Mouse (Mus musculus): ENCODE results near the gene Thrsp. TPM values are rescaled to one million over a fixed set of nuclear protein-coding genes. Genes with fewer than 3 reads are reported as not detected.

The Thrsp gene
- polyA plus RNA-seq, 1 experiment from 2014 or later: 1.0 TPM

- 0 out of 2 replicates have a peak, but pooled peaks cover under 1% of the 10 kb centered on the region for H3K4me1 ChIP-seq (ENCODE audit: control insufficient read depth, insufficient read depth, low read length)
- peak; percentile 64; the same call in 1 of the 2 replicates for ATAC-seq (ENCODE audit: insufficient number of reproducible peaks, insufficient read depth, low FRiP score, low read depth)
- WGBS: 8% methylated on average over 12 of the region's 12 CpGs
Observed at GRCm38 (mm10) chr7:97424621-97425245, 7.2 kb upstream of the Thrsp start.

GRCm38 (mm10) chr7:97423754-97424153, 6.2 kb upstream of the Thrsp start:
- WGBS: 49% methylated on average over 5 of the region's 5 CpGs
- no peak for ATAC-seq (ENCODE audit: insufficient number of reproducible peaks, insufficient read depth, low FRiP score, low read depth)

More at GRCm38 (mm10) chr7:97424621-97425245, 7.2 kb upstream of the Thrsp start:
- H3K9ac ChIP-seq (replicated peaks; ENCODE audit: low read depth, low read length): no peak overlapping the region
- H3K27ac ChIP-seq (ENCODE audit: low read length): no peak overlapping the region
- H3K9me3 ChIP-seq (ENCODE audit: control insufficient read depth, low read depth, low read length): no peaks in the 10 kb centered on the region
- H3K36me3 ChIP-seq (ENCODE audit: control insufficient read depth, insufficient read depth, low read length): no peaks in the 10 kb centered on the region
- H3K4me2 ChIP-seq (replicated peaks; ENCODE audit: low read depth, low read length): no peak overlapping the region
- no peak overlapping the region for H3K4me3 ChIP-seq (ENCODE audit: low read depth, low read length)
- no peaks in the 10 kb centered on the region for H3K27me3 ChIP-seq (ENCODE audit: control insufficient read depth, insufficient read depth, low read length)

GRCm38 (mm10) chr7:97420958-97421651, 3.6 kb upstream of the Thrsp start:
- Histone ChIP-seq H3K27ac (ENCODE audit: low read length) (no peak overlapping the region), H3K27me3 (ENCODE audit: control insufficient read depth, insufficient read depth, low read length) (no peaks in the 10 kb centered on the region), H3K36me3 (ENCODE audit: control insufficient read depth, insufficient read depth, low read length) (no peaks in the 10 kb centered on the region), H3K4me2 (replicated peaks; ENCODE audit: low read depth, low read length) (no peak overlapping the region), H3K9me3 (ENCODE audit: control insufficient read depth, low read depth, low read length) (no peaks in the 10 kb centered on the region), H3K9ac (replicated peaks; ENCODE audit: low read depth, low read length) (no peak overlapping the region), H3K4me1 (ENCODE audit: control insufficient read depth, insufficient read depth, low read length) (no peaks in the 10 kb centered on the region), H3K4me3 (ENCODE audit: low read depth, low read length) (no peak overlapping the region)
- WGBS: 75% methylated on average over 8 of the region's 8 CpGs
- ATAC-seq (ENCODE audit: insufficient number of reproducible peaks, insufficient read depth, low FRiP score, low read depth): no peak

More at GRCm38 (mm10) chr7:97423754-97424153, 6.2 kb upstream of the Thrsp start:
- no peaks in the 10 kb centered on the region for H3K27me3 ChIP-seq (ENCODE audit: control insufficient read depth, insufficient read depth, low read length)
- no peak overlapping the region for H3K4me3 ChIP-seq (ENCODE audit: low read depth, low read length)
- H3K9ac ChIP-seq (replicated peaks; ENCODE audit: low read depth, low read length): no peak overlapping the region
- no peak overlapping the region for H3K27ac ChIP-seq (ENCODE audit: low read length)
- no peak overlapping the region for H3K4me2 ChIP-seq (replicated peaks; ENCODE audit: low read depth, low read length)
- H3K36me3 ChIP-seq (ENCODE audit: control insufficient read depth, insufficient read depth, low read length): no peaks in the 10 kb centered on the region
- H3K4me1 ChIP-seq (ENCODE audit: control insufficient read depth, insufficient read depth, low read length): no peaks in the 10 kb centered on the region
- no peaks in the 10 kb centered on the region for H3K9me3 ChIP-seq (ENCODE audit: control insufficient read depth, low read depth, low read length)

GRCm38 (mm10) chr7:97420406-97420805, 2.9 kb upstream of the Thrsp start:
- no peak overlapping the region for H3K9ac ChIP-seq (replicated peaks; ENCODE audit: low read depth, low read length)
- H3K27me3 ChIP-seq (ENCODE audit: control insufficient read depth, insufficient read depth, low read length): no peaks in the 10 kb centered on the region
- H3K9me3 ChIP-seq (ENCODE audit: control insufficient read depth, low read depth, low read length): no peaks in the 10 kb centered on the region
- H3K27ac ChIP-seq (ENCODE audit: low read length): no peak overlapping the region
- 50% methylated on average over 1 of the region's 1 CpGs for WGBS
- no peak overlapping the region for H3K4me3 ChIP-seq (ENCODE audit: low read depth, low read length)
- no peak overlapping the region for H3K4me2 ChIP-seq (replicated peaks; ENCODE audit: low read depth, low read length)
- ATAC-seq (ENCODE audit: insufficient number of reproducible peaks, insufficient read depth, low FRiP score, low read depth): no peak
- no peaks in the 10 kb centered on the region for H3K36me3 ChIP-seq (ENCODE audit: control insufficient read depth, insufficient read depth, low read length)
- no peaks in the 10 kb centered on the region for H3K4me1 ChIP-seq (ENCODE audit: control insufficient read depth, insufficient read depth, low read length)

- 79% methylated on average over 5 of the region's 5 CpGs for WGBS
- H3K36me3 ChIP-seq (ENCODE audit: control insufficient read depth, insufficient read depth, low read length): no peaks in the 10 kb centered on the region
- H3K27ac ChIP-seq (ENCODE audit: low read length): no peak overlapping the region
- no peak overlapping the region for H3K4me2 ChIP-seq (replicated peaks; ENCODE audit: low read depth, low read length)
- H3K4me1 ChIP-seq (ENCODE audit: control insufficient read depth, insufficient read depth, low read length): no peaks in the 10 kb centered on the region
- no peak overlapping the region for H3K9ac ChIP-seq (replicated peaks; ENCODE audit: low read depth, low read length)
- no peak overlapping the region for H3K4me3 ChIP-seq (ENCODE audit: low read depth, low read length)
- H3K9me3 ChIP-seq (ENCODE audit: control insufficient read depth, low read depth, low read length): no peaks in the 10 kb centered on the region
- H3K27me3 ChIP-seq (ENCODE audit: control insufficient read depth, insufficient read depth, low read length): no peaks in the 10 kb centered on the region
- ATAC-seq (ENCODE audit: insufficient number of reproducible peaks, insufficient read depth, low FRiP score, low read depth): no peak
Observed at GRCm38 (mm10) chr7:97419163-97419562, 1.6 kb upstream of the Thrsp start.

- WGBS: 72% methylated on average over 5 of the region's 5 CpGs
- H3K4me1 ChIP-seq (ENCODE audit: control insufficient read depth, insufficient read depth, low read length): no peaks in the 10 kb centered on the region
- no peaks in the 10 kb centered on the region for H3K36me3 ChIP-seq (ENCODE audit: control insufficient read depth, insufficient read depth, low read length)
- H3K27me3 ChIP-seq (ENCODE audit: control insufficient read depth, insufficient read depth, low read length): no peaks in the 10 kb centered on the region
- no peaks in the 10 kb centered on the region for H3K9me3 ChIP-seq (ENCODE audit: control insufficient read depth, low read depth, low read length)
- no peak overlapping the region for H3K9ac ChIP-seq (replicated peaks; ENCODE audit: low read depth, low read length)
- no peak overlapping the region for H3K4me2 ChIP-seq (replicated peaks; ENCODE audit: low read depth, low read length)
- no peak overlapping the region for H3K4me3 ChIP-seq (ENCODE audit: low read depth, low read length)
- ATAC-seq (ENCODE audit: insufficient number of reproducible peaks, insufficient read depth, low FRiP score, low read depth): no peak
- H3K27ac ChIP-seq (ENCODE audit: low read length): no peak overlapping the region
Observed at GRCm38 (mm10) chr7:97418717-97419116, 1.2 kb upstream of the Thrsp start.

GRCm38 (mm10) chr7:97416473-97416872, 1.1 kb downstream of the Thrsp start:
- Histone ChIP-seq H3K4me3 (ENCODE audit: low read depth, low read length) (no peak overlapping the region), H3K27me3 (ENCODE audit: control insufficient read depth, insufficient read depth, low read length) (no peaks in the 10 kb centered on the region), H3K9me3 (ENCODE audit: control insufficient read depth, low read depth, low read length) (no peaks in the 10 kb centered on the region), H3K4me2 (replicated peaks; ENCODE audit: low read depth, low read length) (no peak overlapping the region), H3K27ac (ENCODE audit: low read length) (no peak overlapping the region), H3K36me3 (ENCODE audit: control insufficient read depth, insufficient read depth, low read length) (no peaks in the 10 kb centered on the region), H3K4me1 (ENCODE audit: control insufficient read depth, insufficient read depth, low read length) (no peaks in the 10 kb centered on the region), H3K9ac (replicated peaks; ENCODE audit: low read depth, low read length) (no peak overlapping the region)
- 90% methylated on average over 4 of the region's 4 CpGs for WGBS
- no peak for ATAC-seq (ENCODE audit: insufficient number of reproducible peaks, insufficient read depth, low FRiP score, low read depth)

GRCm38 (mm10) chr7:97414915-97415687, 2.4 kb downstream of the Thrsp start:
- Histone ChIP-seq H3K9me3 (ENCODE audit: control insufficient read depth, low read depth, low read length) (no peaks in the 10 kb centered on the region), H3K4me1 (ENCODE audit: control insufficient read depth, insufficient read depth, low read length) (no peaks in the 10 kb centered on the region), H3K4me3 (ENCODE audit: low read depth, low read length) (no peak overlapping the region), H3K4me2 (replicated peaks; ENCODE audit: low read depth, low read length) (no peak overlapping the region), H3K27ac (ENCODE audit: low read length) (no peak overlapping the region), H3K9ac (replicated peaks; ENCODE audit: low read depth, low read length) (no peak overlapping the region), H3K36me3 (ENCODE audit: control insufficient read depth, insufficient read depth, low read length) (peaks cover 9% of the 10 kb centered on the region), H3K27me3 (ENCODE audit: control insufficient read depth, insufficient read depth, low read length) (no peaks in the 10 kb centered on the region)
- ATAC-seq (ENCODE audit: insufficient number of reproducible peaks, insufficient read depth, low FRiP score, low read depth): no peak; the same call in 1 of the 2 replicates
- WGBS: 41% methylated on average over 9 of the region's 9 CpGs
